Mouse (Mus musculus) olfactory bulb, adult 2 months (tissue): ENCODE measurements around the gene Usp15.

Experiments
- CTCF ChIP-seq: fragments of 200-500 bp; IDR thresholded peaks from 2 replicates; pipeline ENCODE4 v1.5.1; 2012; ENCODE audit warnings: low read depth, mild to moderate bottlenecking, low read length, moderate library complexity; ENCODE audit not compliant: insufficient read depth
- POLR2A ChIP-seq: fragments of 200-500 bp; IDR thresholded peaks from 2 replicates; pipeline ENCODE4 v1.6.1; 2012; ENCODE audit warnings: mild to moderate bottlenecking, low read depth, low read length, moderate library complexity; ENCODE audit not compliant: insufficient read depth

DNA sequence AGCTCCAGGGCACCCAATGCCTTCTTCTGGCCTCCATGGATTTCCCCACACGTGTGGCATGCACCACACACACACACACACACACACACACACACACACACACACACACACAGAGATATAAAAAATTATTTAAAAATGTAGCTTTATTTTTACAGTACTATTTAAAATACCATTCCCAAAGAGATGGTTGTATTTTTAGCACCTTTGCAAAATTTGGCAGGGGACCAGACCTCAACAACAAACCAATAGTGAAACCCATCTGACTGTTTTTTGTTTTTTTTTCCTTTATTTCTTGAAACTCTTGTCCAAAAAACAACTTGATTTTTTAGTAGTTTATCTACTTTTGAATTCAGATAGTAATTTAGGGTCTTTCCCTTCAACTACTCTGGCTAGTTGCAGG, 88.3 kb downstream of the Usp15 start:
- TF ChIP-seq CTCF (no peak), POLR2A (no peak)
